In the genomic region with DNA sequence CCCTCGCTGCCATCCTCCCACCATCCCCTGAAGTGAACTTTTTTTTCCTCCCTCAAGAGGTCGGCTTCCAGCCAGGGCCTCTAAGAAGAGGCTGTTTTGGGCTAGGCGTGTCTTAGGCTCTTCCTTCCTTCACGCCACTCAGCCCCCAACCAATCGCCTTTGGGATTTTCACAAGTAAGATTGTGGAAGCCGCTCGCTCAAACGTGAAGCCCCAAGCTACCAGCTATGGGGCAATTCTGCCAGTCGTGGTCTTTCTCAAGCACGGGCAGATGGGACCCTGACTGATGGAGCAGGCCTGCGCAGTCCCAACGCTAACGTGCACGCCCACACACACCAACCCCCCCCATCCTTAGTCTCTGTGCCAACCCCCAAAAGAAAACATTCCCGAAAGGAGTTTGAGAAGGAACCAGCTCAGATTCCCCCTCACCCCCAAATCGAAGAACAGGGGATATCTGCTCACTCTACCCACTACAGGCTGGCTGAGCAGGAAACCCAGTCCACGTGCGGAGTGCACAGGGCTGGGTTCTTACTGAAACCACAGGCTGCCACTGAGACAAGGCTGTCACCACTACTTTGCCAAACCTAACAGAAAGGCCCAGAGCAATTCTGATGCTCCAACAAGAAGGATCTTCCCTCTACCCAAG, we compare ENCODE assay signal across 8 mouse cellular contexts. TPM values are rescaled to one million over a fixed set of nuclear protein-coding genes. Genes with fewer than 3 reads are reported as not detected.
DNase-seq lines count a peak whose midpoint lies in the region; ATAC-seq and TF ChIP-seq lines count a peak whose summit lies in the region.

No protein-coding gene starts in this region.

- no peak for TF ChIP-seq CTCF in MEL (IDR thresholded peaks at IDR 0.05 in 2 of 3, conservative IDR thresholded peaks at IDR 0.05 in 1 of 3; ENCODE audit: control insufficient read depth in 1 of 3, insufficient read depth in 1 of 3, low read depth in 2 of 3, low read length in 3 of 3, poor library complexity in 1 of 3, severe bottlenecking in 1 of 3)
- TF ChIP-seq CTCF in heart, postnatal 0 days (IDR thresholded peaks at IDR 0.05; ENCODE audit: low read depth): no peak

- peak in 1 of 2 experiments; percentile 70; a peak in 2 of 4 replicates for TF ChIP-seq POLR2A in MEL (IDR thresholded peaks at IDR 0.05; ENCODE audit: control insufficient read depth in 1 of 2, insufficient read depth in 1 of 2, low read depth in 1 of 2, low read length in 2 of 2, poor library complexity in 1 of 2)

- H3K79me2 ChIP-seq in MEL (ENCODE audit: control insufficient read depth, insufficient read depth, low read length, poor library complexity): peaks cover 54% of the 10 kb centered on the region

- H3K4me3 ChIP-seq in MEL (ENCODE audit: control insufficient read depth in 1 of 2, insufficient read depth in 1 of 2, low read depth in 2 of 2, low read length in 2 of 2): peak overlapping the region; percentile 68 to 85
- peak overlapping the region; percentile 87 for H3K4me3 ChIP-seq in embryonic facial prominence, embryonic 12.5 days
- peak overlapping the region; percentile 85 for H3K4me3 ChIP-seq in heart, postnatal 0 days (ENCODE audit: low read depth, low read length)

- peak overlapping the region; percentile 74 for H3K9ac ChIP-seq in MEL (ENCODE audit: control insufficient read depth, low read depth, low read length, poor library complexity, severe bottlenecking)
- peak overlapping the region; percentile 71; the same call in 1 of the 2 replicates for H3K9ac ChIP-seq in embryonic facial prominence, embryonic 12.5 days
- H3K9ac ChIP-seq in heart, postnatal 0 days (replicated peaks; ENCODE audit: low read depth, low read length): peak overlapping the region; percentile 68

- DNase-seq in 3134 (ENCODE audit: extremely low read depth, insufficient read length, low spot score) (peak; percentile 68), MEL (ENCODE audit: low read depth, low spot score) (peak; percentile 98)
- peak; percentile 56 for DNase-seq in heart, postnatal 0 days (ENCODE audit: low spot score)
- peak; percentile 60 to 66 for DNase-seq in kidney, postnatal 36 days
- peak; percentile 64 for DNase-seq in lung, postnatal 25 days (ENCODE audit: low spot score)
- DNase-seq in retina, embryonic 14.5 days (ENCODE audit: low spot score): peak; percentile 45
- DNase-seq in urinary bladder, adult 2 months (ENCODE audit: low spot score): no peak

- H3K36me3 ChIP-seq in MEL (ENCODE audit: control insufficient read depth in 1 of 2, insufficient read depth in 2 of 2, low read length in 2 of 2): peaks cover 3 to 9% of the 10 kb centered on the region in 2 experiments
- H3K36me3 ChIP-seq in embryonic facial prominence, embryonic 12.5 days: no peaks in the 10 kb centered on the region
- no peaks in the 10 kb centered on the region for H3K36me3 ChIP-seq in heart, postnatal 0 days (replicated peaks; ENCODE audit: control insufficient read depth, insufficient read depth, low read length)

- H3K9me3 ChIP-seq in MEL (replicated peaks; ENCODE audit: insufficient read depth, low read length): no peaks in the 10 kb centered on the region
- no peaks in the 10 kb centered on the region for H3K9me3 ChIP-seq in embryonic facial prominence, embryonic 12.5 days
- no peaks in the 10 kb centered on the region for H3K9me3 ChIP-seq in heart, postnatal 0 days (replicated peaks; ENCODE audit: control insufficient read depth, low read length)

- peaks cover 3 to 19% of the 10 kb centered on the region in 2 experiments for H3K4me1 ChIP-seq in MEL (ENCODE audit: control insufficient read depth in 1 of 2, insufficient read depth in 2 of 2, low read length in 2 of 2)
- H3K4me1 ChIP-seq in embryonic facial prominence, embryonic 12.5 days: peaks cover 29% of the 10 kb centered on the region
- H3K4me1 ChIP-seq in heart, postnatal 0 days (ENCODE audit: control insufficient read depth, insufficient read depth): peaks cover 24% of the 10 kb centered on the region

- no peak; the same call in 1 of the 2 replicates for ATAC-seq in embryonic facial prominence, embryonic 12.5 days (ENCODE audit: insufficient number of reproducible peaks, insufficient read depth, low FRiP score, low TSS enrichment)
- no peak for ATAC-seq in heart, postnatal 0 days (ENCODE audit: insufficient read depth, low read depth)

- peak in 1 of 2 experiments; percentile 50; a peak in 2 of 4 replicates for TF ChIP-seq EP300 in MEL (IDR thresholded peaks at IDR 0.05; ENCODE audit: low read depth in 1 of 2, low read length in 2 of 2)
- no peak for TF ChIP-seq EP300 in heart, postnatal 0 days (IDR thresholded peaks at IDR 0.05; ENCODE audit: low read depth)

- no peak for TF ChIP-seq RAD21 in MEL (IDR thresholded peaks at IDR 0.05; ENCODE audit: low read depth, low read length)

- H3K27ac ChIP-seq in MEL (ENCODE audit: control insufficient read depth, low read depth, low read length): peak overlapping the region; percentile 38
- H3K27ac ChIP-seq in embryonic facial prominence, embryonic 12.5 days: peak overlapping the region; percentile 55
- peak overlapping the region; percentile 77 for H3K27ac ChIP-seq in heart, postnatal 0 days (ENCODE audit: low read depth)

- peak overlapping the region; percentile 97 for H3K4me2 ChIP-seq in embryonic facial prominence, embryonic 12.5 days (replicated peaks)
- peak overlapping the region; percentile 90 for H3K4me2 ChIP-seq in heart, postnatal 0 days (ENCODE audit: low read depth, low read length)

- WGBS in embryonic facial prominence, embryonic 12.5 days: 4% methylated on average over 18 of the region's 18 CpGs
- WGBS in heart, postnatal 0 days: 25% methylated on average over 18 of the region's 18 CpGs

- H3K27me3 ChIP-seq in MEL (ENCODE audit: control insufficient read depth in 1 of 2, insufficient read depth in 2 of 2, low read length in 2 of 2): no peaks in the 10 kb centered on the region
- H3K27me3 ChIP-seq in embryonic facial prominence, embryonic 12.5 days: peaks cover 5% of the 10 kb centered on the region; the same call in 1 of the 2 replicates
- no peaks in the 10 kb centered on the region for H3K27me3 ChIP-seq in heart, postnatal 0 days (ENCODE audit: control insufficient read depth, insufficient read depth, low read length)

TF ChIP-seq in MEL, 35 proteins besides CTCF, POLR2A, EP300 and RAD21 (continues in another document):
- TF ChIP-seq ELF1 (IDR thresholded peaks at IDR 0.05; ENCODE audit: low read depth, low read length) (0 out of 2 replicates have a peak, but pooled peaks have one; percentile 46), GABPA (IDR thresholded peaks at IDR 0.05; ENCODE audit: low read depth, low read length) (no peak), USF1 (IDR thresholded peaks at IDR 0.05; ENCODE audit: low read depth, low read length) (peak; percentile 31; the same call in 1 of the 2 replicates), POLR2AphosphoS5 (IDR thresholded peaks at IDR 0.05; ENCODE audit: borderline replicate concordance, low read depth, low read length) (no peak), ZC3H11A (IDR thresholded peaks at IDR 0.05; ENCODE audit: low read depth, low read length) (no peak), CHD2 (IDR thresholded peaks at IDR 0.05; ENCODE audit: low read length) (no peak), TAL1 (IDR thresholded peaks at IDR 0.05; ENCODE audit: low read length) (no peak), USF2 (IDR thresholded peaks at IDR 0.05; ENCODE audit: borderline replicate concordance in 1 of 2, insufficient read depth in 1 of 2, low read depth in 1 of 2, low read length in 2 of 2) (0 out of 4 replicates have a peak, but pooled peaks of 1 of the 2 experiments have one; percentile 13), SIN3A (IDR thresholded peaks at IDR 0.05; ENCODE audit: low read length) (peak; percentile 81), MAZ (IDR thresholded peaks at IDR 0.05; ENCODE audit: low read depth, low read length) (0 out of 2 replicates have a peak, but pooled peaks have one; percentile 66), GATA1 (IDR thresholded peaks at IDR 0.05; ENCODE audit: low read depth, low read length) (no peak), ZKSCAN1 (IDR thresholded peaks at IDR 0.05; ENCODE audit: low read depth, low read length) (no peak), BHLHE40 (IDR thresholded peaks at IDR 0.05; ENCODE audit: borderline replicate concordance, low read depth, low read length) (0 out of 2 replicates have a peak, but pooled peaks have one; percentile 21), TBP (IDR thresholded peaks at IDR 0.05; ENCODE audit: low read depth, low read length) (peak; percentile 56), TCF12 (IDR thresholded peaks at IDR 0.05; ENCODE audit: low read depth, low read length) (peak; percentile 48; the same call in 1 of the 2 replicates)

RNA-seq across cellular contexts. Expression of a gene that starts 1.7 kb away (rescaled TPM):
- 51.4 and 53.1 TPM in 2 replicates for total RNA-seq in MEL (2012; rRNA removed)
- polyA plus RNA-seq in MEL (2012; ENCODE audit: insufficient read depth in 1 of 2, insufficient read length in 2 of 2, low read depth in 1 of 2, low replicate concordance in 2 of 2, missing spikeins in 1 of 2): 10 to 100 TPM in 1 of 2 experiments, not detected in 1; 98.3 TPM
- 38.8 and 40.6 TPM in 2 replicates for polyA plus RNA-seq in embryonic facial prominence, embryonic 12.5 days (2016; fragmentation: Nextera tagmentation; extraction: Ambion mirVana)
- total RNA-seq in heart, postnatal 0 days (2014; rRNA removed; ENCODE audit: low replicate concordance): 79.8 and 84.2 TPM in 2 replicates
- polyA plus RNA-seq in heart, postnatal 0 days (2015; fragmentation: Nextera tagmentation; extraction: Ambion mirVana): 53.7 and 58.2 TPM in 2 replicates
- 75.6 and 92.2 TPM in 2 replicates for polyA plus RNA-seq in urinary bladder, adult 2 months (2012; rRNA removed)

RNA-seq across cellular contexts. Expression of a gene that starts 49.9 kb away (rescaled TPM):
- total RNA-seq in MEL (2012; rRNA removed): 0.65 TPM in 2 replicates
- under 1 TPM in 1 of 2 experiments, not detected in 1; 0.96 TPM for polyA plus RNA-seq in MEL (2012; ENCODE audit: insufficient read depth in 1 of 2, insufficient read length in 2 of 2, low read depth in 1 of 2, low replicate concordance in 2 of 2, missing spikeins in 1 of 2)
- 0.31 TPM in 2 replicates for polyA plus RNA-seq in embryonic facial prominence, embryonic 12.5 days (2016; fragmentation: Nextera tagmentation; extraction: Ambion mirVana)
- total RNA-seq in heart, postnatal 0 days (2014; rRNA removed; ENCODE audit: low replicate concordance): not detected in 2 replicates
- 0.32 and 0.78 TPM in 2 replicates for polyA plus RNA-seq in heart, postnatal 0 days (2015; fragmentation: Nextera tagmentation; extraction: Ambion mirVana)
- 0.29 and 0.40 TPM in 2 replicates for polyA plus RNA-seq in urinary bladder, adult 2 months (2012; rRNA removed)

RNA-seq across cellular contexts. Expression of a gene that starts 50.8 kb away (rescaled TPM):
- 511 and 526 TPM in 2 replicates for total RNA-seq in MEL (2012; rRNA removed)
- polyA plus RNA-seq in MEL (2012; ENCODE audit: insufficient read depth in 1 of 2, insufficient read length in 2 of 2, low read depth in 1 of 2, low replicate concordance in 2 of 2, missing spikeins in 1 of 2): 1,000 to 10,000 TPM in 1 of 2 experiments, 100 to 1,000 TPM in 1; 113 to 1,075 TPM
- 1,075 and 1,101 TPM in 2 replicates for polyA plus RNA-seq in embryonic facial prominence, embryonic 12.5 days (2016; fragmentation: Nextera tagmentation; extraction: Ambion mirVana)
- total RNA-seq in heart, postnatal 0 days (2014; rRNA removed; ENCODE audit: low replicate concordance): 889 and 1,003 TPM in 2 replicates
- polyA plus RNA-seq in heart, postnatal 0 days (2015; fragmentation: Nextera tagmentation; extraction: Ambion mirVana): 742 and 892 TPM in 2 replicates
- polyA plus RNA-seq in urinary bladder, adult 2 months (2012; rRNA removed): 740 and 949 TPM in 2 replicates
